Mouse (Mus musculus) MEL (cell line): ENCODE results near the gene Tsga10. TPM values are rescaled to one million over a fixed set of nuclear protein-coding genes. Genes with fewer than 3 reads are reported as not detected.

Experiments
- DNase-seq: peaks from one replicate; pipeline ENCODE4 v3.0.0; 2011; ENCODE audit warnings: low read depth, low spot score
- H3K27ac ChIP-seq: 2 replicates; pipeline ENCODE4 v1.5.1; 2012; ENCODE audit warnings: low read depth, mild to moderate bottlenecking, control low read depth, low read length, moderate library complexity; ENCODE audit not compliant: control insufficient read depth
- H3K27me3 ChIP-seq, 2 experiments: fragments of 150-350 bp in 1 of 2; sonication (generic) in 1 of 2; 2 replicates each; pipeline ENCODE4 v1.6.1; 2012; ENCODE audit warnings: low read length in 2 of 2, mild to moderate bottlenecking in 2 of 2, improper control_type of control experiment in 1 of 2, moderate library complexity in 1 of 2; ENCODE audit not compliant: insufficient read depth in 2 of 2, control insufficient read depth in 1 of 2
- H3K36me3 ChIP-seq, 2 experiments: 2 replicates each; pipeline ENCODE4 v1.6.1; 2012 to 2014; ENCODE audit warnings: low read length in 2 of 2, improper control_type of control experiment in 1 of 2, inconsistent platforms in 1 of 2, mild to moderate bottlenecking in 1 of 2; ENCODE audit not compliant: insufficient read depth in 2 of 2, control insufficient read depth in 1 of 2
- H3K4me1 ChIP-seq, 2 experiments: fragments of 150-350 bp in 1 of 2; sonication (generic) in 1 of 2; 2 replicates each; pipeline ENCODE4 v1.6.1; 2012; ENCODE audit warnings: low read length in 2 of 2, improper control_type of control experiment in 1 of 2, mild to moderate bottlenecking in 1 of 2; ENCODE audit not compliant: insufficient read depth in 2 of 2, control insufficient read depth in 1 of 2
- H3K4me3 ChIP-seq, 2 experiments: fragments of 150-350 bp in 1 of 2; sonication (generic) in 1 of 2; 2 replicates each; pipeline ENCODE4 v1.5.1; 2012; ENCODE audit warnings: low read depth in 2 of 2, low read length in 2 of 2, mild to moderate bottlenecking in 2 of 2, moderate library complexity in 2 of 2, control low read depth in 1 of 2, improper control_type of control experiment in 1 of 2; ENCODE audit not compliant: control insufficient read depth in 1 of 2, insufficient read depth in 1 of 2
- H3K79me2 ChIP-seq: 2 replicates; pipeline ENCODE4 v1.6.1; 2012; ENCODE audit warnings: mild to moderate bottlenecking, low read length, moderate library complexity; ENCODE audit not compliant: control insufficient read depth, poor library complexity, insufficient read depth
- H3K9ac ChIP-seq: 2 replicates; pipeline ENCODE4 v1.6.1; 2012; ENCODE audit warnings: low read depth, mild to moderate bottlenecking, control low read depth, low read length, moderate library complexity; ENCODE audit not compliant: control insufficient read depth, poor library complexity, severe bottlenecking
- H3K9me3 ChIP-seq: fragments of 150-350 bp; sonication (generic); replicated peaks from 2 replicates; pipeline ENCODE4 v1.6.1; 2012; ENCODE audit warnings: mild to moderate bottlenecking, low read length, improper control_type of control experiment, moderate library complexity; ENCODE audit not compliant: insufficient read depth
- CHD1 ChIP-seq: IDR thresholded peaks from 2 replicates; pipeline ENCODE4 v1.6.1; 2012; ENCODE audit warnings: low read depth, mild to moderate bottlenecking, inconsistent platforms, low read length, improper control_type of control experiment
- CHD2 ChIP-seq: IDR thresholded peaks from 2 replicates; pipeline ENCODE4 v1.6.1; 2011; ENCODE audit warnings: low read length, improper control_type of control experiment
- E2F4 ChIP-seq: IDR thresholded peaks from 2 replicates; pipeline ENCODE4 v1.6.1; 2011; ENCODE audit warnings: low read depth, low read length, improper control_type of control experiment, borderline replicate concordance
- ELF1 ChIP-seq: IDR thresholded peaks from 2 replicates; pipeline ENCODE4 v1.6.1; 2014; ENCODE audit warnings: low read depth, mild to moderate bottlenecking, inconsistent platforms, low read length, improper control_type of control experiment, moderate library complexity
- ETS1 ChIP-seq: IDR thresholded peaks from 2 replicates; pipeline ENCODE4 v1.6.1; 2012; ENCODE audit warnings: low read depth, mild to moderate bottlenecking, inconsistent platforms, low read length, improper control_type of control experiment, moderate library complexity
- GABPA ChIP-seq: IDR thresholded peaks from 2 replicates; pipeline ENCODE4 v1.6.1; 2012; ENCODE audit warnings: low read depth, mild to moderate bottlenecking, inconsistent platforms, low read length, improper control_type of control experiment, moderate library complexity
- HCFC1 ChIP-seq: IDR thresholded peaks from 2 replicates; pipeline ENCODE4 v1.6.1; 2012; ENCODE audit warnings: low read depth, mild to moderate bottlenecking, inconsistent platforms, low read length, improper control_type of control experiment, moderate library complexity
- KAT2A ChIP-seq: conservative IDR thresholded peaks from 2 replicates; pipeline ENCODE4 v1.6.1; 2012; ENCODE audit warnings: low read depth, low read length, improper control_type of control experiment, inconsistent platforms
- MAFK ChIP-seq: IDR thresholded peaks from 2 replicates; pipeline ENCODE4 v1.6.1; 2011; ENCODE audit warnings: low read depth, mild to moderate bottlenecking, low read length, improper control_type of control experiment, borderline replicate concordance
- MEF2A ChIP-seq: IDR thresholded peaks from 2 replicates; pipeline ENCODE4 v1.6.1; 2014; ENCODE audit warnings: low read depth, mild to moderate bottlenecking, inconsistent platforms, low read length, improper control_type of control experiment; ENCODE audit not compliant: poor library complexity, insufficient replicate concordance, severe bottlenecking; ENCODE audit errors: extremely low read depth
- MXI1 ChIP-seq: IDR thresholded peaks from 2 replicates; pipeline ENCODE4 v1.6.1; 2011; ENCODE audit warnings: mild to moderate bottlenecking, low read depth, low read length, improper control_type of control experiment
- NRF1 ChIP-seq: IDR thresholded peaks from 2 replicates; pipeline ENCODE4 v1.6.1; 2014; ENCODE audit warnings: low read depth, mild to moderate bottlenecking, inconsistent platforms, low read length, improper control_type of control experiment, moderate library complexity; ENCODE audit not compliant: poor library complexity, insufficient read depth, severe bottlenecking
- POLR2A ChIP-seq, 2 experiments: IDR thresholded peaks; 2 replicates each; pipeline ENCODE4 v1.6.1; 2011 to 2012; ENCODE audit warnings: low read length in 2 of 2, mild to moderate bottlenecking in 2 of 2, control low read depth in 1 of 2, improper control_type of control experiment in 1 of 2, low read depth in 1 of 2, moderate library complexity in 1 of 2; ENCODE audit not compliant: control insufficient read depth in 1 of 2, insufficient read depth in 1 of 2, poor library complexity in 1 of 2
- POLR2AphosphoS2 ChIP-seq: IDR thresholded peaks from 2 replicates; pipeline ENCODE4 v1.6.1; 2011; ENCODE audit warnings: low read length, improper control_type of control experiment
- RCOR1 ChIP-seq: IDR thresholded peaks from 2 replicates; pipeline ENCODE4 v1.6.1; 2012; ENCODE audit warnings: low read depth, mild to moderate bottlenecking, inconsistent platforms, low read length, improper control_type of control experiment
- SIN3A ChIP-seq: IDR thresholded peaks from 2 replicates; pipeline ENCODE4 v1.6.1; 2012; ENCODE audit warnings: low read length, improper control_type of control experiment, inconsistent platforms
- TAL1 ChIP-seq: IDR thresholded peaks from 2 replicates; pipeline ENCODE4 v1.6.1; 2012; ENCODE audit warnings: mild to moderate bottlenecking, inconsistent platforms, low read length, moderate library complexity, mixed read lengths
- TCF12 ChIP-seq: IDR thresholded peaks from 2 replicates; pipeline ENCODE4 v1.6.1; 2014; ENCODE audit warnings: low read depth, mild to moderate bottlenecking, inconsistent platforms, low read length, improper control_type of control experiment, moderate library complexity
- USF1 ChIP-seq: IDR thresholded peaks from 2 replicates; pipeline ENCODE4 v1.6.1; 2014; ENCODE audit warnings: low read depth, mild to moderate bottlenecking, inconsistent platforms, low read length, improper control_type of control experiment, moderate library complexity
- USF2 ChIP-seq, 2 experiments: IDR thresholded peaks; 2 replicates each; pipeline ENCODE4 v1.6.1; 2011 to 2012; ENCODE audit warnings: improper control_type of control experiment in 2 of 2, low read length in 2 of 2, borderline replicate concordance in 1 of 2, inconsistent platforms in 1 of 2, low read depth in 1 of 2, mild to moderate bottlenecking in 1 of 2; ENCODE audit not compliant: insufficient read depth in 1 of 2
- ZC3H11A ChIP-seq: IDR thresholded peaks from 2 replicates; pipeline ENCODE4 v1.6.1; 2012; ENCODE audit warnings: low read depth, mild to moderate bottlenecking, inconsistent platforms, low read length, improper control_type of control experiment
- ZMIZ1 ChIP-seq: IDR thresholded peaks from 2 replicates; pipeline ENCODE4 v1.6.1; 2012; ENCODE audit warnings: low read depth, mild to moderate bottlenecking, inconsistent platforms, low read length, improper control_type of control experiment, moderate library complexity
- polyA plus RNA-seq, 2 experiments: library from polyadenylated mRNA; stranded (reverse) in 1 of 2; unstranded in 1 of 2; fragments of >175 nt in 1 of 2; fragments of >200 nt in 1 of 2; gene quantifications; 2 replicates each; pipeline versions ENCODE4 v1.2.1 to v1.2.4; 2012; ENCODE audit warnings: low replicate concordance in 2 of 2, low read depth in 1 of 2; ENCODE audit not compliant: insufficient read length in 2 of 2, insufficient read depth in 1 of 2, missing spikeins in 1 of 2
- total RNA-seq: library from RNA; depleted of rRNA; stranded (reverse); fragments of 300-350 nt; gene quantifications from 2 replicates; pipeline ENCODE4 v1.2.3, GENCODE M21; 2012

Gene Tsga10
- total and polyA plus RNA-seq, 3 experiments, result 0.35 to 0.64 TPM; not detected in 1

DNA sequence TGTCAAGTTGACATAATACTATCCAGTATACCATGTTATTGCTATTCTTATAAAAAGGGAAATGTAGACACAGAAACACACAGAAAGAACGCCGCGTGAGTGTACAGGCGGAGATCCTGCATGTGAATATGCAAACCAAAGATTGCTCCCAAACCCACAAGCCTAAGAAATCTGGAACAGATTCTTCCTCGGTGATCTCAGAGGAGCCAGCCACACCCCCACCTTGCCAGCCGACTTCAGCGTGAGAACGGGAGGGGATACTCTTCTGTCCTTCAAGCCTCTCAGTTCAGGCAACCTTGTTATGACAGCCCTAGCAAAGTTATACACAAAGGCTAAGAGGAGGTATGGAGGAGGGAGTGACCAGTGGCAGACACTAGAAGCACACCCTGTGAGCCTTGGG is 136.9 kb downstream of the Tsga10 start:
- Histone ChIP-seq H3K36me3 (no peaks in the 10 kb centered on the region), H3K4me1 (peaks cover 0 to 7% of the 10 kb centered on the region in 2 experiments; a peak in 1 of 4 replicates), H3K4me3 (no peak overlapping the region), H3K9me3 (no peaks in the 10 kb centered on the region), H3K27me3 (peaks cover 1 to 2% of the 10 kb centered on the region in 2 experiments; a peak in 3 of 4 replicates), H3K79me2 (no peaks in the 10 kb centered on the region), H3K27ac (no peak overlapping the region), H3K9ac (no peak overlapping the region)
- no peak for DNase-seq
- TF ChIP-seq USF2 (IDR thresholded peaks at IDR 0.05; ENCODE audit: borderline replicate concordance in 1 of 2, insufficient read depth in 1 of 2, low read depth in 1 of 2, low read length in 2 of 2) (no peak), TAL1 (no peak), KAT2A (no peak), E2F4 (no peak), MEF2A (no peak), POLR2AphosphoS2 (no peak), ELF1 (no peak), SIN3A (no peak), MAFK (no peak), ETS1 (no peak), RCOR1 (no peak), NRF1 (no peak), HCFC1 (no peak), GABPA (no peak)

DNA sequence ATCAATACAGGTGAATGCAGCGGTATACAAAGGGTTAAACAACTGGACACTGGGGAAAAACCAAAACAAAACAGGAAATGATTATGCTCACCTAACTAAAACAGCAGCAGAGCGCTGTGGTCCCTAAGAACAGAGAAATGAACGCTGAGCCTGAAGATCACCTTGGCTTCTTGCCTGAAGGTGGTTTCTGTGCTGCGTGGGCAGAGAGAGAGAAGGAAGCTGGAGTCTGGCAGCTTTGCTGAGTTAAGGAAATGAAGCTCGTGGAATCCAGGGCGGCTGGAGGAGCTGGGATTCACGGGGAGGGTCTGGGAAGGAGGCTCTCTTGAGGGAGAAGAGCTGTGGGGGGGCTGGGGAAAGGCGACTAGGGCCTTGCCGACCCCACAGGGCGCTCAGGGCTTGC is 138.2 kb downstream of the Tsga10 start:
- peak; percentile 54 for DNase-seq
- Histone ChIP-seq H3K4me1 (peaks cover 0 to 7% of the 10 kb centered on the region in 2 experiments; a peak in 1 of 4 replicates), H3K36me3 (no peaks in the 10 kb centered on the region), H3K4me3 (no peak overlapping the region), H3K27me3 (peaks cover 1 to 2% of the 10 kb centered on the region in 2 experiments; a peak in 2 of 4 replicates), H3K9me3 (no peaks in the 10 kb centered on the region), H3K79me2 (no peaks in the 10 kb centered on the region), H3K27ac (no peak overlapping the region), H3K9ac (no peak overlapping the region)
- TF ChIP-seq POLR2A (IDR thresholded peaks at IDR 0.05; ENCODE audit: control insufficient read depth in 1 of 2, insufficient read depth in 1 of 2, low read depth in 1 of 2, low read length in 2 of 2, poor library complexity in 1 of 2) (no peak), ZC3H11A (no peak), USF2 (IDR thresholded peaks at IDR 0.05; ENCODE audit: borderline replicate concordance in 1 of 2, insufficient read depth in 1 of 2, low read depth in 1 of 2, low read length in 2 of 2) (no peak), TCF12 (no peak), CHD1 (no peak), USF1 (no peak), ZMIZ1 (no peak), ETS1 (no peak), CHD2 (no peak), POLR2AphosphoS2 (no peak), MXI1 (no peak)
